Mouse (Mus musculus) hindbrain, embryonic 11.5 days (tissue): ENCODE data around the gene Gm20708. TPM values are rescaled to one million over a fixed set of nuclear protein-coding genes. Genes with fewer than 3 reads are reported as not detected.
"Not testable (repeated sequence)": the region's sequence is repeated elsewhere in the genome, so short reads cannot be mapped to it uniquely, and the experiment has no call there.

Experiments
- ATAC-seq: fragments of 200-750 bp; cut with Nextera tagmentation; 2 replicates; pipeline ENCODE4 v1.8.0; 2017; ENCODE audit warnings: mild to moderate bottlenecking, moderate TSS enrichment, moderate library complexity; ENCODE audit not compliant: low FRiP score
- DNase-seq: peaks from one replicate; pipeline ENCODE4 v3.0.0-alpha.2; 2015; ENCODE audit warnings: low spot score
- H3K27ac ChIP-seq: fragments of 300-500 bp; sonication (generic); 2 replicates; pipeline ENCODE4 v1.5.1; 2014; ENCODE audit warnings: mild to moderate bottlenecking, low read depth, low read length
- H3K27me3 ChIP-seq: fragments of 300-500 bp; sonication (generic); 2 replicates; pipeline ENCODE4 v1.6.1; 2014; ENCODE audit warnings: mild to moderate bottlenecking, low read length, moderate library complexity, mixed read lengths; ENCODE audit not compliant: control insufficient read depth, insufficient read depth
- H3K36me3 ChIP-seq: fragments of 300-500 bp; sonication (generic); 2 replicates; pipeline ENCODE4 v1.6.1; 2014; ENCODE audit warnings: mild to moderate bottlenecking, low read length, moderate library complexity, mixed read lengths; ENCODE audit not compliant: control insufficient read depth, insufficient read depth
- H3K4me1 ChIP-seq: fragments of 300-500 bp; sonication (generic); replicated peaks from 2 replicates; pipeline ENCODE4 v1.6.1; 2014; ENCODE audit warnings: low read length, mixed read lengths; ENCODE audit not compliant: control insufficient read depth, insufficient read depth
- H3K4me2 ChIP-seq: fragments of 300-500 bp; sonication (generic); replicated peaks from 2 replicates; pipeline ENCODE4 v1.6.1; 2014; ENCODE audit warnings: mild to moderate bottlenecking, low read depth, low read length
- H3K4me3 ChIP-seq: fragments of 300-500 bp; sonication (generic); 2 replicates; pipeline ENCODE4 v1.5.1; 2014; ENCODE audit warnings: low read depth, low read length
- H3K9ac ChIP-seq: fragments of 300-500 bp; sonication (generic); 2 replicates; pipeline ENCODE4 v1.6.1; 2014; ENCODE audit warnings: low read depth, low read length
- H3K9me3 ChIP-seq: fragments of 300-500 bp; sonication (generic); 2 replicates; pipeline ENCODE4 v1.6.1; 2016; ENCODE audit warnings: low read length; ENCODE audit not compliant: control insufficient read depth
- WGBS: fragments of 180-500 bp; shearing (Covaris S2); extraction: QIAGEN DNeasy Blood & Tissue Kit; methylation state at CpG from one replicate; pipeline ENCODE4 v1.1.7; 2014; 5-methylcytosine and 5-hydroxymethylcytosine counted together
- polyA plus RNA-seq: library from polyadenylated mRNA; unstranded; fragments of >200 nt; fragmentation: Nextera tagmentation; extraction: Ambion mirVana; gene quantifications from 2 replicates; pipeline ENCODE4 v1.2.1, GENCODE M21; 2014

Gene Gm20708
- polyA plus RNA-seq, 1 experiment from 2014 or later: 0.83 TPM

- Histone ChIP-seq H3K9ac (no peak overlapping the region), H3K9me3 (no peaks in the 10 kb centered on the region), H3K27ac (no peak overlapping the region), H3K4me2 (no peak overlapping the region), H3K4me1 (peaks cover 4% of the 10 kb centered on the region), H3K27me3 (peaks cover 29% of the 10 kb centered on the region), H3K36me3 (no peaks in the 10 kb centered on the region), H3K4me3 (no peak overlapping the region)
- 10% methylated on average over 10 of the region's 10 CpGs for WGBS
- ATAC-seq: no peak
- peak; percentile 69 for DNase-seq
Observed at GRCm38 (mm10) chr11:117786294-117786693, 23.2 kb upstream of the Gm20708 start.

- ATAC-seq: not testable (repeated sequence)
Observed at GRCm38 (mm10) chr11:117788481-117788880, 21.0 kb upstream of the Gm20708 start.

GRCm38 (mm10) chr11:117790286-117790685 lies 19.2 kb upstream of the Gm20708 start:
- peak; percentile 78 for DNase-seq
- H3K27ac ChIP-seq: no peak overlapping the region
- no peak for ATAC-seq
- no peak overlapping the region for H3K4me3 ChIP-seq
- H3K4me1 ChIP-seq: no peaks in the 10 kb centered on the region
- no peaks in the 10 kb centered on the region for H3K9me3 ChIP-seq
- peaks cover 7% of the 10 kb centered on the region for H3K27me3 ChIP-seq
- H3K9ac ChIP-seq: no peak overlapping the region
- 10% methylated on average over 14 of the region's 14 CpGs for WGBS
- H3K36me3 ChIP-seq: no peaks in the 10 kb centered on the region
- peak overlapping the region; percentile 7; the same call in 1 of the 2 replicates for H3K4me2 ChIP-seq

More at GRCm38 (mm10) chr11:117788481-117788880, 21.0 kb upstream of the Gm20708 start:
- not testable (repeated sequence) for H3K4me3 ChIP-seq, H3K36me3 ChIP-seq, H3K27ac ChIP-seq, H3K4me2 ChIP-seq, DNase-seq, H3K9me3 ChIP-seq, H3K9ac ChIP-seq, H3K4me1 ChIP-seq
- 84% methylated on average over 7 of the region's 7 CpGs for WGBS
- H3K27me3 ChIP-seq: peaks cover 16% of the 10 kb centered on the region

GRCm38 (mm10) chr11:117790703-117791440 lies 18.6 kb upstream of the Gm20708 start:
- Histone ChIP-seq H3K4me1 (no peaks in the 10 kb centered on the region), H3K4me2 (peak overlapping the region; percentile 7; the same call in 1 of the 2 replicates), H3K9ac (no peak overlapping the region), H3K4me3 (no peak overlapping the region), H3K27me3 (peaks cover 7% of the 10 kb centered on the region), H3K27ac (no peak overlapping the region), H3K36me3 (no peaks in the 10 kb centered on the region), H3K9me3 (no peaks in the 10 kb centered on the region)
- WGBS: 28% methylated on average over 22 of the region's 23 CpGs
- ATAC-seq: no peak
- peak; percentile 20 for DNase-seq

GRCm38 (mm10) chr11:117791441-117791761 lies 18.1 kb upstream of the Gm20708 start:
- DNase-seq (no peak), ATAC-seq (no peak)
- Histone ChIP-seq H3K4me3 (no peak overlapping the region), H3K27ac (no peak overlapping the region), H3K9me3 (no peaks in the 10 kb centered on the region), H3K27me3 (peaks cover 7% of the 10 kb centered on the region), H3K36me3 (no peaks in the 10 kb centered on the region), H3K9ac (no peak overlapping the region), H3K4me1 (no peaks in the 10 kb centered on the region), H3K4me2 (no peak overlapping the region)
- WGBS: 82% methylated on average over 9 of the region's 9 CpGs

GRCm38 (mm10) chr11:117792281-117792888 lies 17.1 kb upstream of the Gm20708 start:
- ATAC-seq (no peak), DNase-seq (peak; percentile 21)
- Histone ChIP-seq H3K4me1 (no peaks in the 10 kb centered on the region), H3K36me3 (no peaks in the 10 kb centered on the region), H3K27ac (no peak overlapping the region), H3K9me3 (no peaks in the 10 kb centered on the region), H3K4me3 (no peak overlapping the region), H3K9ac (no peak overlapping the region), H3K4me2 (no peak overlapping the region), H3K27me3 (peaks cover 7% of the 10 kb centered on the region)
- 12% methylated on average over 22 of the region's 22 CpGs for WGBS

GRCm38 (mm10) chr11:117794035-117794551 lies 15.4 kb upstream of the Gm20708 start:
- ATAC-seq: no peak
- WGBS: 58% methylated on average over 4 of the region's 4 CpGs

GRCm38 (mm10) chr11:117796954-117797353 lies 12.5 kb upstream of the Gm20708 start:
- Histone ChIP-seq H3K27ac (no peak overlapping the region), H3K27me3 (no peaks in the 10 kb centered on the region)

More at GRCm38 (mm10) chr11:117794035-117794551, 15.4 kb upstream of the Gm20708 start:
- Histone ChIP-seq H3K36me3 (no peaks in the 10 kb centered on the region), H3K9ac (no peak overlapping the region), H3K4me1 (no peaks in the 10 kb centered on the region), H3K4me2 (no peak overlapping the region), H3K4me3 (no peak overlapping the region), H3K27me3 (peaks cover 7% of the 10 kb centered on the region), H3K9me3 (no peaks in the 10 kb centered on the region), H3K27ac (no peak overlapping the region)
- no peak for DNase-seq

More at GRCm38 (mm10) chr11:117796954-117797353, 12.5 kb upstream of the Gm20708 start:
- ATAC-seq (no peak), DNase-seq (no peak)
- Histone ChIP-seq H3K4me3 (no peak overlapping the region), H3K36me3 (no peaks in the 10 kb centered on the region), H3K9me3 (no peaks in the 10 kb centered on the region), H3K4me1 (no peaks in the 10 kb centered on the region), H3K9ac (no peak overlapping the region), H3K4me2 (no peak overlapping the region)
- WGBS: 38% methylated on average over 5 of the region's 5 CpGs
